Mouse (Mus musculus) kidney, adult 2 months (tissue): ENCODE measurements around the gene Coq6. TPM values are rescaled to one million over a fixed set of nuclear protein-coding genes. Genes with fewer than 3 reads are reported as not detected.
"Not testable (repeated sequence)": the region's sequence is repeated elsewhere in the genome, so short reads cannot be mapped to it uniquely, and the experiment has no call there.

Source experiments
- DNase-seq: peaks from one replicate; pipeline ENCODE4 v3.0.0; 2021
- H3K27ac ChIP-seq: fragments of 200-500 bp; 2 replicates; pipeline ENCODE4 v1.5.1; 2012; ENCODE audit warnings: low read depth, low read length, control low read depth, inconsistent platforms; ENCODE audit not compliant: insufficient read depth
- H3K27me3 ChIP-seq: fragments of 200-500 bp; replicated peaks from 2 replicates; pipeline ENCODE4 v1.6.1; 2012; ENCODE audit warnings: mild to moderate bottlenecking, moderate library complexity, low read length, inconsistent platforms; ENCODE audit not compliant: control insufficient read depth, insufficient read depth
- H3K36me3 ChIP-seq: fragments of 200-500 bp; 2 replicates; pipeline ENCODE4 v1.6.1; 2012; ENCODE audit warnings: mild to moderate bottlenecking, moderate library complexity, low read length, inconsistent platforms; ENCODE audit not compliant: control insufficient read depth, insufficient read depth
- H3K4me1 ChIP-seq: fragments of 200-500 bp; 2 replicates; pipeline ENCODE4 v1.6.1; 2011; ENCODE audit warnings: low read length; ENCODE audit not compliant: control insufficient read depth, insufficient read depth
- H3K4me3 ChIP-seq: fragments of 200-500 bp; 2 replicates; pipeline ENCODE4 v1.5.1; 2011; ENCODE audit warnings: mild to moderate bottlenecking, low read depth, low read length, control low read depth; ENCODE audit not compliant: insufficient read depth
- CTCF ChIP-seq: fragments of 200-500 bp; conservative IDR thresholded peaks from 2 replicates; pipeline ENCODE4 v1.5.1; 2011; ENCODE audit warnings: low read depth, mild to moderate bottlenecking, control low read depth, low read length, moderate library complexity, mixed read lengths; ENCODE audit not compliant: insufficient read depth, insufficient read length
- POLR2A ChIP-seq: fragments of 200-500 bp; IDR thresholded peaks from one replicate; pipeline ENCODE4 v1.6.1; 2011; ENCODE audit warnings: low read depth, low read length, control low read depth
- WGBS: fragments of 180-500 bp; shearing (Covaris S2); methylation state at CpG from one replicate; pipeline ENCODE4 v1.1.7; 2018; 5-methylcytosine and 5-hydroxymethylcytosine counted together
- polyA plus RNA-seq: library from polyadenylated mRNA; depleted of rRNA; stranded (reverse); fragments of >200 nt; gene quantifications from 2 replicates; pipeline ENCODE4 v1.2.3, GENCODE M21; 2012; rRNA removed

Coq6 gene
- polyA plus RNA-seq = 47.7 and 51.2 TPM in 2 replicates

- TF ChIP-seq POLR2A (peak; percentile 13), CTCF (no peak)
- Histone ChIP-seq H3K36me3 (no peaks in the 10 kb centered on the region), H3K4me1 (no peaks in the 10 kb centered on the region; the same call in 1 of the 2 replicates), H3K4me3 (peak within 1 kb of the TSS; percentile 100), H3K27ac (peak within 1 kb of the TSS; percentile 3; the same call in 1 of the 2 replicates), H3K27me3 (no peaks in the 10 kb centered on the region)
- WGBS = under 1% methylated on average over 51 of the region's 51 CpGs
- peak; percentile 99 for DNase-seq
Measured at GRCm38 (mm10) chr12:84361555-84362489, at the start of gene Coq6, which contains the start of gene Fam161b. Gene Coq6 (plus strand): TSS chr12:84361657. Gene Fam161b (minus strand): TSS chr12:84361833.

GRCm38 (mm10) chr12:84316006-84316405, 45.5 kb upstream of the Coq6 start:
- H3K36me3 ChIP-seq = peaks cover 2% of the 10 kb centered on the region; the same call in 1 of the 2 replicates
- DNase-seq = no peak
- peak overlapping the region; percentile 82 for H3K4me3 ChIP-seq
- H3K27me3 ChIP-seq = no peaks in the 10 kb centered on the region
- H3K4me1 ChIP-seq = no peaks in the 10 kb centered on the region; the same call in 1 of the 2 replicates
- 17% methylated on average over 7 of the region's 7 CpGs for WGBS
- TF ChIP-seq CTCF (no peak), POLR2A (no peak)
- H3K27ac ChIP-seq = peak overlapping the region; percentile 97

- peak; percentile 93 for DNase-seq
- H3K27ac ChIP-seq = peak within 1 kb of the TSS; percentile 97
- H3K4me3 ChIP-seq = peak within 1 kb of the TSS; percentile 82
- TF ChIP-seq POLR2A (peak; percentile 1), CTCF (no peak)
- H3K27me3 ChIP-seq = no peaks in the 10 kb centered on the region
- H3K36me3 ChIP-seq = peaks cover 2% of the 10 kb centered on the region; the same call in 1 of the 2 replicates
- WGBS = under 1% methylated on average over 76 of the region's 77 CpGs
- H3K4me1 ChIP-seq = peaks cover 3% of the 10 kb centered on the region; the same call in 1 of the 2 replicates
Measured at GRCm38 (mm10) chr12:84316721-84317621, 44.5 kb upstream of the Coq6 start, which contains the start of gene Zfp410. Gene Zfp410 (plus strand): TSS chr12:84316852.

GRCm38 (mm10) chr12:84327111-84327512, 34.3 kb upstream of the Coq6 start:
- 25% methylated on average over 4 of the region's 4 CpGs for WGBS
- peaks cover 3% of the 10 kb centered on the region for H3K36me3 ChIP-seq
- H3K27ac ChIP-seq = peak overlapping the region; percentile 66
- no peak overlapping the region for H3K4me3 ChIP-seq
- no peak for TF ChIP-seq CTCF
- no peak for TF ChIP-seq POLR2A
- peak; percentile 70 for DNase-seq
- H3K4me1 ChIP-seq = no peaks in the 10 kb centered on the region; the same call in 1 of the 2 replicates
- no peaks in the 10 kb centered on the region for H3K27me3 ChIP-seq

- Histone ChIP-seq H3K4me1 (no peaks in the 10 kb centered on the region), H3K27ac (no peak overlapping the region), H3K4me3 (no peak overlapping the region), H3K27me3 (no peaks in the 10 kb centered on the region), H3K36me3 (peaks cover 7% of the 10 kb centered on the region)
- TF ChIP-seq POLR2A (no peak), CTCF (no peak)
- WGBS = 89% methylated on average over 11 of the region's 11 CpGs
- no peak for DNase-seq
Measured at GRCm38 (mm10) chr12:84336963-84337625, 24.4 kb upstream of the Coq6 start.

GRCm38 (mm10) chr12:84347192-84347591, 14.3 kb upstream of the Coq6 start:
- peaks cover 2% of the 10 kb centered on the region; the same call in 1 of the 2 replicates for H3K36me3 ChIP-seq
- DNase-seq = peak; percentile 47
- no peak overlapping the region for H3K27ac ChIP-seq
- 0 out of 2 replicates have a peak, but pooled peaks cover under 1% of the 10 kb centered on the region for H3K4me1 ChIP-seq
- 36% methylated on average over 2 of the region's 2 CpGs for WGBS
- TF ChIP-seq CTCF (peak; percentile 73), POLR2A (no peak)
- no peak overlapping the region for H3K4me3 ChIP-seq
- no peaks in the 10 kb centered on the region for H3K27me3 ChIP-seq

GRCm38 (mm10) chr12:84358699-84359098, 2.8 kb upstream of the Coq6 start:
- H3K4me3 ChIP-seq, H3K4me1 ChIP-seq, DNase-seq, H3K36me3 ChIP-seq, H3K27ac ChIP-seq, H3K27me3 ChIP-seq: not testable (repeated sequence)
- WGBS = 79% methylated on average over 2 of the region's 2 CpGs
